Mouse (Mus musculus) liver, postnatal 0 days (tissue): ENCODE results near the gene Nrxn1.

Experiments
- CTCF ChIP-seq: sonication (generic); IDR thresholded peaks from 2 replicates; pipeline ENCODE4 v1.5.1; 2016; ENCODE audit warnings: antibody characterized with exemption, low read depth
- EP300 ChIP-seq: IDR thresholded peaks from 2 replicates; pipeline ENCODE4 v1.6.1; 2016; ENCODE audit warnings: antibody characterized with exemption, low read depth, mild to moderate bottlenecking

- TF ChIP-seq CTCF (no peak), EP300 (no peak)
Measured at GRCm38 (mm10) chr17:90812485-90812884, 280.4 kb downstream of the Nrxn1 start.
